Mouse (Mus musculus): Measurements from ENCODE around the gene Uroc1.

GRCm38 (mm10) chr6:90315961-90316360 lies 17.1 kb upstream of the Uroc1 start:
- TF ChIP-seq CTCF (IDR thresholded peaks at IDR 0.05; ENCODE audit: control insufficient read depth, insufficient read depth, insufficient read length) (no peak), MAX (IDR thresholded peaks at IDR 0.05) (no peak), MYOG (IDR thresholded peaks at IDR 0.05; ENCODE audit: control insufficient read depth, extremely low read depth, insufficient read length) (no peak), USF1 (IDR thresholded peaks at IDR 0.05; ENCODE audit: low read depth) (no peak), FOSL1 (IDR thresholded peaks at IDR 0.05; ENCODE audit: insufficient read depth, low read length, poor library complexity, severe bottlenecking) (no peak)
